Mouse (Mus musculus) MEL (cell line): ENCODE data around the gene Itgb6.

ENCODE experiments used
- BHLHE40 ChIP-seq: IDR thresholded peaks from 2 replicates; pipeline ENCODE4 v1.6.1; 2012; ENCODE audit warnings: low read depth, mild to moderate bottlenecking, inconsistent platforms, low read length, improper control_type of control experiment, borderline replicate concordance
- CHD2 ChIP-seq: IDR thresholded peaks from 2 replicates; pipeline ENCODE4 v1.6.1; 2011; ENCODE audit warnings: low read length, improper control_type of control experiment
- CTCF ChIP-seq, 3 experiments: IDR thresholded peaks in 2 of 3; conservative IDR thresholded peaks in 1 of 3; 2 replicates each; pipeline ENCODE4 v1.5.1; 2011 to 2012; ENCODE audit warnings: low read length in 3 of 3, low read depth in 2 of 3, mild to moderate bottlenecking in 2 of 3, improper control_type of control experiment in 1 of 3, inconsistent platforms in 1 of 3, mixed read lengths in 1 of 3, moderate library complexity in 1 of 3; ENCODE audit not compliant: control insufficient read depth in 1 of 3, insufficient read depth in 1 of 3, poor library complexity in 1 of 3, severe bottlenecking in 1 of 3
- HCFC1 ChIP-seq: IDR thresholded peaks from 2 replicates; pipeline ENCODE4 v1.6.1; 2012; ENCODE audit warnings: low read depth, mild to moderate bottlenecking, inconsistent platforms, low read length, improper control_type of control experiment, moderate library complexity
- MEF2A ChIP-seq: IDR thresholded peaks from 2 replicates; pipeline ENCODE4 v1.6.1; 2014; ENCODE audit warnings: low read depth, mild to moderate bottlenecking, inconsistent platforms, low read length, improper control_type of control experiment; ENCODE audit not compliant: poor library complexity, insufficient replicate concordance, severe bottlenecking; ENCODE audit errors: extremely low read depth
- MYC ChIP-seq: IDR thresholded peaks from 2 replicates; pipeline ENCODE4 v1.6.1; 2011; ENCODE audit warnings: low read depth, mild to moderate bottlenecking, low read length, improper control_type of control experiment, moderate library complexity
- POLR2A ChIP-seq, 2 experiments: IDR thresholded peaks; 2 replicates each; pipeline ENCODE4 v1.6.1; 2011 to 2012; ENCODE audit warnings: low read length in 2 of 2, mild to moderate bottlenecking in 2 of 2, control low read depth in 1 of 2, improper control_type of control experiment in 1 of 2, low read depth in 1 of 2, moderate library complexity in 1 of 2; ENCODE audit not compliant: control insufficient read depth in 1 of 2, insufficient read depth in 1 of 2, poor library complexity in 1 of 2
- RAD21 ChIP-seq: IDR thresholded peaks from 2 replicates; pipeline ENCODE4 v1.6.1; 2011; ENCODE audit warnings: mild to moderate bottlenecking, low read depth, low read length, improper control_type of control experiment
- ZC3H11A ChIP-seq: IDR thresholded peaks from 2 replicates; pipeline ENCODE4 v1.6.1; 2012; ENCODE audit warnings: low read depth, mild to moderate bottlenecking, inconsistent platforms, low read length, improper control_type of control experiment
- ZNF384 ChIP-seq: IDR thresholded peaks from 2 replicates; pipeline ENCODE4 v1.6.1; 2012; ENCODE audit warnings: low read depth, mild to moderate bottlenecking, inconsistent platforms, low read length, improper control_type of control experiment

- no peak for TF ChIP-seq CTCF (IDR thresholded peaks at IDR 0.05 in 2 of 3, conservative IDR thresholded peaks at IDR 0.05 in 1 of 3; ENCODE audit: control insufficient read depth in 1 of 3, insufficient read depth in 1 of 3, low read depth in 2 of 3, low read length in 3 of 3, poor library complexity in 1 of 3, severe bottlenecking in 1 of 3)
- TF ChIP-seq POLR2A (IDR thresholded peaks at IDR 0.05; ENCODE audit: control insufficient read depth in 1 of 2, insufficient read depth in 1 of 2, low read depth in 1 of 2, low read length in 2 of 2, poor library complexity in 1 of 2), result no peak
- no peak for TF ChIP-seq RAD21
- TF ChIP-seq ZNF384, result no peak
- TF ChIP-seq CHD2, result no peak
- no peak for TF ChIP-seq HCFC1
- TF ChIP-seq ZC3H11A, result no peak
- no peak for TF ChIP-seq BHLHE40
- TF ChIP-seq MEF2A, result no peak
- TF ChIP-seq MYC, result no peak
Observed at GRCm38 (mm10) chr2:60700013-60700412, 22.4 kb downstream of the Itgb6 start.
